9 mouse cellular contexts compared by ENCODE assay signal in the genomic region with DNA sequence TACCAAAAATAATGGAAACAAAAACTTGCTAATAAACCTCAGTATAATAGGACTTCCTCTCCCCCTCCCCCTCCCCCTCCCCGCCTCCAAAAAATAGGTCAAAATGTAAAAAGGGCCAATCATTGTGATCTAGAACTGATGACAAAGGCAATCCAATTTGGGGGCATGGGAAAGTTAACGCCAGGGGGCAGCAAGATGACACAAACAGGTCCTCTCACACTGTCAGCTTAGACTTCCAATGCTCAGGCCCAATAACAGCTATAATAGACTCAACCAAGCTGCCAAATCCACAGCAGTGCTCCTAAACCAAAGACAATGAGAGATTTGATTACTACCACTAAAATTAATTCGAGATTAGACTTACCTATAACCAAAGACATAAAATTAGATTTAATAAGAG. TPM values are rescaled to one million over a fixed set of nuclear protein-coding genes. Genes with fewer than 3 reads are reported as not detected.
A peak's percentile ranks its signal among the peaks of the same experiment; 100 is the strongest.
DNase-seq lines count a peak whose midpoint lies in the region; ATAC-seq and TF ChIP-seq lines count a peak whose summit lies in the region.
"Had no signal": no experiment of that assay in that cellular context is flagged by ENCODE, and none has a peak within 500 bp of the region (broad histone marks: within the 10 kb centered on the region; RNA-seq: fewer than 3 reads in every experiment).

No protein-coding gene starts in this region.

- H3K27ac ChIP-seq in CH12.LX (ENCODE audit: insufficient read depth, low read depth), result no peak overlapping the region
- no peak overlapping the region for H3K27ac ChIP-seq in kidney, embryonic 14.5 days (ENCODE audit: low read depth, low read length)
- H3K27ac ChIP-seq in liver, embryonic 13.5 days, result no peak overlapping the region
- H3K27ac ChIP-seq in forebrain, embryonic 15.5 days (replicated peaks), result no peak overlapping the region

- no peaks in the 10 kb centered on the region for H3K9me3 ChIP-seq in CH12.LX (replicated peaks; ENCODE audit: low read length)
- H3K9me3 ChIP-seq in kidney, embryonic 14.5 days (ENCODE audit: control insufficient read depth, low read length), result no peaks in the 10 kb centered on the region
- H3K9me3 ChIP-seq in liver, embryonic 13.5 days (replicated peaks), result no peaks in the 10 kb centered on the region
- H3K9me3 ChIP-seq in forebrain, embryonic 15.5 days, result no peaks in the 10 kb centered on the region

- no peak overlapping the region for H3K9ac ChIP-seq in CH12.LX (ENCODE audit: insufficient read depth, low read depth)
- H3K9ac ChIP-seq in kidney, embryonic 14.5 days (ENCODE audit: low read depth, low read length), result no peak overlapping the region
- H3K9ac ChIP-seq in liver, embryonic 13.5 days, result no peak overlapping the region
- no peak overlapping the region for H3K9ac ChIP-seq in forebrain, embryonic 15.5 days (replicated peaks)

- no peaks in the 10 kb centered on the region for H3K36me3 ChIP-seq in CH12.LX (replicated peaks in 1 of 2; ENCODE audit: control insufficient read depth in 1 of 2, insufficient read depth in 1 of 2, low read length in 1 of 2)
- no peaks in the 10 kb centered on the region for H3K36me3 ChIP-seq in kidney, embryonic 14.5 days (ENCODE audit: control insufficient read depth, insufficient read depth, low read length)
- no peaks in the 10 kb centered on the region for H3K36me3 ChIP-seq in liver, embryonic 13.5 days
- H3K36me3 ChIP-seq in forebrain, embryonic 15.5 days, result no peaks in the 10 kb centered on the region

- peak; percentile 66 for DNase-seq in A20 (ENCODE audit: low read depth, low spot score)
- DNase-seq in CH12.LX (ENCODE audit: extremely low read depth), result peak; percentile 69
- DNase-seq in c-Kit-positive CD71-positive TER-119-negative erythroid progenitor cells, embryonic 14.5 days (ENCODE audit: low read depth), result peak; percentile 11
- DNase-seq in frontal cortex, postnatal 25 days (ENCODE audit: low spot score in 2 of 2), result peak; percentile 4 to 12
- peak; percentile 0 for DNase-seq in liver, embryonic 13.5 days
- peak; percentile 3 for DNase-seq in right cerebral cortex, postnatal 25 days

- no peak for TF ChIP-seq EP300 in CH12.LX (IDR thresholded peaks at IDR 0.05; ENCODE audit: low read length)

- peak in 1 of 2 experiments; percentile 82; a peak in 2 of 4 replicates for TF ChIP-seq CTCF in CH12.LX (conservative IDR thresholded peaks at IDR 0.05 in 1 of 2, IDR thresholded peaks at IDR 0.05 in 1 of 2; ENCODE audit: low read depth in 2 of 2, low read length in 2 of 2)

- in situ Hi-C loops in CH12.LX (cut with MboI; ENCODE audit: low pct_ligation_motif_present, low pct_unique_long_range_greater_than_20kb, low sequenced_read_pairs), result loop anchor here (25.0 kb wide), 1 partner anchor 168 kb away; no protein-coding TSS in a partner anchor

- no peaks in the 10 kb centered on the region for H3K4me1 ChIP-seq in CH12.LX (ENCODE audit: control insufficient read depth in 1 of 2, insufficient read depth in 2 of 2)
- H3K4me1 ChIP-seq in kidney, embryonic 14.5 days (ENCODE audit: control insufficient read depth, insufficient read depth, low read length), result no peaks in the 10 kb centered on the region
- H3K4me1 ChIP-seq in liver, embryonic 13.5 days (replicated peaks), result no peaks in the 10 kb centered on the region
- no peaks in the 10 kb centered on the region for H3K4me1 ChIP-seq in forebrain, embryonic 15.5 days

- no peaks in the 10 kb centered on the region for H3K27me3 ChIP-seq in CH12.LX (replicated peaks)
- no peaks in the 10 kb centered on the region for H3K27me3 ChIP-seq in kidney, embryonic 14.5 days (ENCODE audit: control insufficient read depth, insufficient read depth, low read length)
- no peaks in the 10 kb centered on the region for H3K27me3 ChIP-seq in liver, embryonic 13.5 days
- H3K27me3 ChIP-seq in forebrain, embryonic 15.5 days, result no peaks in the 10 kb centered on the region

- WGBS in kidney, embryonic 14.5 days, result 16% methylated on average over 3 of the region's 3 CpGs
- 5% methylated on average over 3 of the region's 3 CpGs for WGBS in liver, embryonic 13.5 days (ENCODE audit: insufficient replicate concordance)
- WGBS in forebrain, embryonic 15.5 days, result 11% methylated on average over 3 of the region's 3 CpGs

- peak; percentile 84 for TF ChIP-seq RAD21 in CH12.LX (IDR thresholded peaks at IDR 0.05; ENCODE audit: low read depth, low read length)

- H3K4me2 ChIP-seq in CH12.LX (ENCODE audit: insufficient read depth, low read depth, poor library complexity, severe bottlenecking), result no peak overlapping the region
- no peak overlapping the region for H3K4me2 ChIP-seq in kidney, embryonic 14.5 days (replicated peaks; ENCODE audit: low read depth, low read length)
- no peak overlapping the region for H3K4me2 ChIP-seq in liver, embryonic 13.5 days
- H3K4me2 ChIP-seq in forebrain, embryonic 15.5 days (replicated peaks), result no peak overlapping the region

- H3K4me3 ChIP-seq in CH12.LX (replicated peaks in 1 of 3; ENCODE audit: low read depth in 2 of 3, low read length in 2 of 3, poor library complexity in 1 of 3), result no peak overlapping the region
- H3K4me3 ChIP-seq in kidney, embryonic 14.5 days (ENCODE audit: low read length), result no peak overlapping the region
- no peak overlapping the region for H3K4me3 ChIP-seq in liver, embryonic 13.5 days (replicated peaks)
- H3K4me3 ChIP-seq in forebrain, embryonic 15.5 days, result no peak overlapping the region

- dilution Hi-C loops in CH12.LX (cut with MboI; ENCODE audit: extremely low pct_ligation_motif_present, extremely low pct_unique_long_range_greater_than_20kb, low sequenced_read_pairs), result no loop called here

- H3K79me2 ChIP-seq in CH12.LX (replicated peaks; ENCODE audit: control insufficient read depth, extremely low read depth, insufficient read depth, poor library complexity, severe bottlenecking), result no peaks in the 10 kb centered on the region

- ATAC-seq in kidney, embryonic 14.5 days (ENCODE audit: low FRiP score, low TSS enrichment), result 0 out of 2 replicates have a peak, but pooled peaks have one; percentile 46
- ATAC-seq in liver, embryonic 13.5 days (ENCODE audit: low read depth), result no peak
- ATAC-seq in forebrain, embryonic 15.5 days (replicated peaks), result no peak

- no peak for TF ChIP-seq POLR2A in CH12.LX (IDR thresholded peaks at IDR 0.05; ENCODE audit: low read depth, low read length)

TF ChIP-seq in CH12.LX, 34 proteins besides CTCF, POLR2A, EP300 and RAD21:
- no peak for TF ChIP-seq RCOR1 (conservative IDR thresholded peaks at IDR 0.05; ENCODE audit: low read depth, low read length)
- peak; percentile 81 for TF ChIP-seq ZC3H11A (IDR thresholded peaks at IDR 0.05; ENCODE audit: low read depth, low read length)
- no peak for TF ChIP-seq ZMIZ1 (IDR thresholded peaks at IDR 0.05; ENCODE audit: low read depth, low read length)
- TF ChIP-seq NRF1 (IDR thresholded peaks at IDR 0.05; ENCODE audit: low read depth, low read length), result no peak
- no peak for TF ChIP-seq MEF2A (IDR thresholded peaks at IDR 0.05; ENCODE audit: borderline replicate concordance, low read depth, low read length)
- TF ChIP-seq HCFC1 (IDR thresholded peaks at IDR 0.05; ENCODE audit: low read depth, low read length), result no peak
- no peak for TF ChIP-seq E2F4 (IDR thresholded peaks at IDR 0.05; ENCODE audit: insufficient replicate concordance, low read depth, low read length)
- no peak for TF ChIP-seq MAX (IDR thresholded peaks at IDR 0.05; ENCODE audit: low read length)
- no peak for TF ChIP-seq CHD1 (IDR thresholded peaks at IDR 0.05; ENCODE audit: low read depth, low read length)
- no peak for TF ChIP-seq ETS1 (conservative IDR thresholded peaks at IDR 0.05; ENCODE audit: low read depth, low read length)
- no peak for TF ChIP-seq JUND (conservative IDR thresholded peaks at IDR 0.05; ENCODE audit: low read depth, low read length)
- TF ChIP-seq SMC3 (IDR thresholded peaks at IDR 0.05; ENCODE audit: low read depth, low read length), result peak; percentile 95
- TF ChIP-seq IRF4 (IDR thresholded peaks at IDR 0.05; ENCODE audit: low read depth, low read length), result no peak
- TF ChIP-seq BHLHE40 (IDR thresholded peaks at IDR 0.05; ENCODE audit: low read depth, low read length), result no peak
- no peak for TF ChIP-seq TCF12 (IDR thresholded peaks at IDR 0.05; ENCODE audit: low read depth, low read length)
TF ChIP-seq in CH12.LX: peak in this region for 2.

RNA-seq across cellular contexts. Expression of a gene that starts 16.5 kb away (rescaled TPM):
- total RNA-seq in CH12.LX (2012; rRNA removed) (not detected in 2 replicates), CH12.LX (2014; rRNA removed) (not detected in 2 replicates)
- not detected in 2 replicates for polyA plus RNA-seq in CH12.LX (2012; ENCODE audit: insufficient read length, low read depth)
- not detected in 2 replicates for polyA plus RNA-seq in kidney, embryonic 14.5 days (2014; fragmentation: Nextera tagmentation; extraction: Ambion mirVana)
- polyA plus RNA-seq in liver, embryonic 13.5 days (2015; fragmentation: Nextera tagmentation; extraction: Ambion mirVana), result not detected in 2 replicates
- polyA plus RNA-seq in forebrain, embryonic 15.5 days (2015; fragmentation: Nextera tagmentation; extraction: Ambion mirVana), result not detected in 2 replicates

RNA-seq across cellular contexts. Expression of a gene that starts 51.3 kb away (rescaled TPM):
- not detected in 2 replicates for total RNA-seq in CH12.LX (2012; rRNA removed)
- not detected in 2 replicates for total RNA-seq in CH12.LX (2014; rRNA removed)
- polyA plus RNA-seq in CH12.LX (2012; ENCODE audit: insufficient read length, low read depth), result not detected in 2 replicates
- polyA plus RNA-seq in kidney, embryonic 14.5 days (2014; fragmentation: Nextera tagmentation; extraction: Ambion mirVana), result not detected in 2 replicates
- not detected in 2 replicates for polyA plus RNA-seq in liver, embryonic 13.5 days (2015; fragmentation: Nextera tagmentation; extraction: Ambion mirVana)
- not detected in 2 replicates for polyA plus RNA-seq in forebrain, embryonic 15.5 days (2015; fragmentation: Nextera tagmentation; extraction: Ambion mirVana)

RNA-seq across cellular contexts. Expression of a gene that starts 55.1 kb away (rescaled TPM):
- not detected in 2 replicates for total RNA-seq in CH12.LX (2012; rRNA removed)
- total RNA-seq in CH12.LX (2014; rRNA removed), result not detected in 2 replicates
- not detected in 2 replicates for polyA plus RNA-seq in CH12.LX (2012; ENCODE audit: insufficient read length, low read depth)
- not detected in 2 replicates for polyA plus RNA-seq in kidney, embryonic 14.5 days (2014; fragmentation: Nextera tagmentation; extraction: Ambion mirVana)
- not detected in 2 replicates for polyA plus RNA-seq in liver, embryonic 13.5 days (2015; fragmentation: Nextera tagmentation; extraction: Ambion mirVana)
- not detected in 2 replicates for polyA plus RNA-seq in forebrain, embryonic 15.5 days (2015; fragmentation: Nextera tagmentation; extraction: Ambion mirVana)
- polyA plus RNA-seq: testis, adult 2 months had no signal

Comparison
In these comparisons a context has a peak if more than half of its experiments do, and no peak if none do; other contexts are left out.
1. DNase-seq: peak in every context shown above with its lines; median percentile 69 in CH12.LX; 66 in A20; 11 in c-Kit-positive CD71-positive TER-119-negative erythroid progenitor cells, embryonic 14.5 days; 8 in frontal cortex, postnatal 25 days; 3 in right cerebral cortex, postnatal 25 days; 0 in liver, embryonic 13.5 days.